Mouse (Mus musculus) frontal cortex, postnatal 36 days (tissue): ENCODE data around the gene Gse1.

Experiments
- DNase-seq, 2 experiments: peaks; one replicate each; pipeline ENCODE4 v3.0.0; 2022; ENCODE audit warnings: low spot score in 2 of 2

Gene Gse1

DNA sequence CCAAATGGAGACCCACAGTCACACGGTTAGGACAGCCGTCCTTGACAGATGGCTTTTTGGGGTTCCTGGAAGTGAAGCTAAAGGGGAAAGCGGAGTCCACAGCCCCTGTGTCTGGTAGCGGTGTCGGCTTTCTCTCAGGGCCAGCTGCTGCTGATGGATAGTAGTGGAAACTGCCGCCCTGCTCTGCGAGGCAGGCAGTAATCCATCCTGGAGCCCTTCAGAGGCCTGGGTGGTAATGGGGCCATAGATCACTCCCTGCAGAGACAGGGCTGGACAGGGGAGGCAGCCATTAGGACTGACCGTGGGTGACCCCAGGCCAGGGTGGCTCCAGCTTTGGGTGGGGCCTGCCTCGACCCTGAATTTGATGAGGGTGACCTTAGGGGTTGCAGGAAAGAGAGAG lies 146.3 kb downstream of the Gse1 start:
- no peak for DNase-seq

DNA sequence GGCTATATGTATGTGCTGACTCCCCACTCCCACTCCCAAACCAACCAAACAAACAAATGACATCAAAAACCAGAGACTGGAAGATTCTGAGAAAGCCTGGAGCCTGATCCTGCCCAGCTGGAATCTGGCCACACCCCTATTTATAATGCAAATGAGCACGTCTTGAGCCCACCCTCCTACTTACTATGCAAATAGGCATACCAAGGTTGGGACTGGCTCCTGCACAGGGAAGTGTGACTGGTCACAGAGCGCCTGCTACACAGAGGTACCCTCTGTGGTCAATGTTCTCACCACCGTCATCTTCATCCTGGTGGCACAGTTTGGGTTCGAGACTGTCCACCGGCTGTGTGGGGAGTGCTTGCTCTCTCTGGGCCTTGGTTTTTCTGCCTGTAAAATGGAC lies 146.9 kb downstream of the Gse1 start:
- DNase-seq: no peak

DNA sequence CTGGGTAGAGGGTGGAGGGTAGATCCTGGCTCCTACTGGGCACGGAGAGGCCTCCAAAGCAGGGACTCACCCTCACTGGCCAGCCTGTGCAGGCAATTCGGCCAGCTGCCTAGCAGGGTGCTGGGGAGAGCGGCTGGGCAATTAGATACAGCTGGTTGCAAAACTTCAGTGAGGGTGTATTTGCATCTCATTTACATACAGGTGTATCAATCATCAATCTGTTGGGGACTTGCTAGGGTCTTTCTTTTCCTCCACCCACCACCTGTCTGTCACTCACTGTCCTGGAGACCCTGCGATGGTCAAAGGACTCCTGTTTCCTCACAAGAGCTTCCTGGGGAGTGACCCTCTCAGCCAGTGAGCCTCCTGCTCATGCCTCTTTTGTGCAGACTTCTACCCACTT lies 148.0 kb downstream of the Gse1 start:
- no peak for DNase-seq

DNA sequence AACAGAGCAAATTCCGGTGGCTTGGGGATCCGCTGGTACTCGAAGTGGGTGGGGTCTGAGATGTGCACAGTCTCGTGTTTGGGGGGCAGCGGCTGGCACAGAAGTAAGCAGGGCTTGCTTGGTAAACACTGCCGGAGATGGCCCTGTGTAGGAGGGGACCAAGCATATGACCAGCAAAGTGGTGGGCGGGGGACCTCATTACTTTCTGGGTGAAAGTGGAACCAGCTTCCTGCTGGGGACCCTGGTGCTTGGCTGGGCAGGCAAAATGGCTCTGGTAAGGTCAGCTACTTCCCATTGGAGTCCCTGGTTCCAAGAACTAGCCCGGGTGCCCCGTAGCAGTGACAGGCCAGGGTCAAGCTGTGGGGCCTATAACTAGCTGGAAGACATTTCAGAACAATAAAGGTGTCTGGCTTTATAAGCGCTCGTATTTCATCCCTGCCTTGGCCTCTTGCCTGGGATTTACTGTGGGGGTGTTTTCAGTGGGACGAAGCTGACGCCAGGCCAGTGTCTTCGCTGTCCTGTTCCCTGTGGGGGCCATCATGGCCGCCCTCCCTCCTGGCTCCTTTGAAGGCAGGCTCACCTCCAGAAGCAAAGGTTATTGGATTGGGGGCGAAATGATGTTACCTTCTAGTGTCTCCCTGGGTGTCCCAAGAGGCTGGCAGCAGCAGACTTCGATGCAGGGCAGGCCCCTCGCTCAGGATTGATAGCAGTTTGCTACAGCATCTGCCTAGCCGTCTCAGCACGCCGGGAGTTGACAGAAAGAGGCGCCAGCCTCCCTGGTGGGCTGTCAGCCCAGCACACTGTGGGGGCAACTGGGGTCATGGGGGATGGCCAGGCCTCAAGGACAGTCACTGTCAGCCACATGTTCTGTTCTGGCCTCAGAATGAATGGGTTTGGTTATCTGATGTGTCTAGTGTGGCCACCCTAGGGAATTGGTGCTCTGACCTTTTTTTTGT lies 148.9 kb downstream of the Gse1 start:
- no peak for DNase-seq

DNA sequence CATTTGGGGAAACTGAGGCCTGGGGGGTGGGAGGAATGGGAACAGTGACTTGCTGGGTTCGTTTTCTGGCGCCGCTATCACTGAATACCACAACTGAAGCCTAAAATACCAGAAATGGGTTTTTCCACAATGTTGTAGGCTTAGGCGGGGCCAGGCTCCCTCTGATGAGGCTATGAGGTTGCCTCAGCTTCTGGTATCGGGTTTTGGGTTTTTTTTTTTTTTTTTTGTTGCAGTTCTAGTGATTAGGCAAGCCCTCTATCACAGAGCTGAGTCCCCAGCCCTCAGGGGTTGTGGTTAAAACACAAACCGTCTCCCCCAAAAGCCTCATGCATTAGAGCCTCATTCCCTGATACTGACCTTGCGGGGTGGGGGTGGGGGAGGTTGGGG lies 149.5 kb downstream of the Gse1 start:
- no peak for DNase-seq

DNA sequence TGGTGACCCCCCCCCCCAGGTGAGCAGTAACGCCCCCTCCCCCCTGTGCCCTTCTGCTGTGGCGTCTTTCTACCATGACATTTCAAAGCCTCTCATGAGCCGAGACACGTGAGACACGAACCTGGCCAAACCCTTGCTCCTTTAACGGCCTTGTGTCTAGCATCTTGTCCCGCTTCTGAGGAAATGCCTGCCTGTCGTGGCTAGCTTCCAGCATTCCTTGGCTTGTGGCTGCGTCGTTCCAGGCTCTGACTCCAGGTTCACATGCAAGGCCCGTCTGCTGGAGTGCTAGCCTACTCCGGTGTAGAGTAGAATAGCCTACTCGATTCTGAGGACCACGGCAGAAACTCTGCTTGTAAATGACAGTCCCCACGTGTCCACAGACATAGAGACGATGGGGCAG lies 150.1 kb downstream of the Gse1 start:
- DNase-seq: no peak

DNA sequence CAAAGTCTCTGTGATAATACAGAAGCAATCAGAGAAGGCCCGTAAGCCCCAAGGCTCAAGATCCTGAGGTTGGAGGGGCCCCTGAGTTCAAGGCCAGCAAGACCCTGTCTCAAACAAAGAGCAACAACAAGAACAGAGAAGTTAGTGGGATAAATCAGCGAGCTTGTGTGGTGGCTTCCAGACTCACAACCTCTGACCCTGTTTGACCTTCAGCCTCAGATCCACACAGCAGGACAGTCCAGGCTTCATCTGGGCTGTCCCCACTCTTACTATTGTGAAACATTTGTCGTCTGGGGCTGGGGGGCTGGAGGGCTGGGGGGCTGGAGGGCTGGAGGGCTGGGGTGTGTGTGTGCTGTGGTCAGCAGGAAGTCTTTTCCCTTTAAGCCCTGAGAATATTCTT lies 150.8 kb downstream of the Gse1 start:
- DNase-seq: no peak

DNA sequence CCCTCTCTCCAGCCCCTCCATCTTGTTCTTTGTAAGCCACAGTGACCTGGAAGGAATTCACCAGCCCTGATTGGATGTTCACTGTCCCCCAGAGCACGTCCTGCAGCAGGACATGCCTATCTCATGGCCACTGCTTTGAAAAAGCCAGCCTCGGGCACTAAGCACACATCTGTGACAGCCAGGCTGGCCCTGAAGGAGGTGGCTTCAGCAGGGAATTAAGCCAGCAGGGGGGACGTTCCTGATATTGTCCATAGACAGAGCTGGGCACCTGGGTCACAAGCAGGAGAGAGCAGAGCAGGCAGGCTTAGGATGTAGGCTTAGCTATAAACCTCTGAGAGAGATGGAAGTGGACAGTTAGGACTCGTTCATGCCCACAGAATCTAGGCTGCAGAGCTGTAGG lies 153.6 kb downstream of the Gse1 start:
- no peak for DNase-seq

DNA sequence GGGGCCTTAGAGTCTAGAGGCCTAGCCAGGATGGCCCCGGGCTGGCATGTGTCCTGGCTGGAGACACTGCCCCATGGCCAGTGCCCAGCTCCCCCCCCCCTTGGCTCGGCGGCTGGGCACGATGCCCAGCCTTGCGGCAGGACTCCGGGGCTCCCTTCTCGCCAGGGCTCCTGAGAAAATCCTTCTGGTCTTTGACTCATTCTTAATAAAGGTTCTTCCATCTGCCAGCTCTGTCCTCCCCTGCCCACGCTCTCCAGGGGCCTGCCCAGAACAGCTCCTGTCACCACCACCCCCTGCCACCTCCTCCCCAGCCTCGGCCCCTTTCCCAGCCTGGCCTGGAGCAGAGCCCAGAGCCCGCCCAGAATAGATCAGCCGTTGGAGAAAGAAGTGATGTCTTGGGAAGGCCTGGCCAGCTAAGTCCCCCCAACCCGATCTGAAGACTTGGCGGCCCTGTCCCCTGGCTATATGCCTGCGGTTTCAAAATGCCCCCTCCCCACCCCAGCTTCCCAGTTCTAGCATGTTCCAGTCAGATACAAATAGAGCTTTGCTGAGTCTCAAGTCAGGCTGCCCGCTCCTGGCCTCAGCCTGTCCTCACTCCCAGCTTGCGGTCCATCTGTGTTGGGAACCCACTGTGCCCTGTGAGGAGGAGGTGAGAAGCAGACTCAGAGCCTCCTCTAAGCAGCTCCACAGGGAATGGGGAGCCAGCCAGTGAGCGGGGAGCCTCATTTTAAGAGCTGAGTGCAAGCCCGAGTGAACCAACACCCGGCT lies 154.4 kb downstream of the Gse1 start:
- peak; percentile 93 to 96 for DNase-seq

DNA sequence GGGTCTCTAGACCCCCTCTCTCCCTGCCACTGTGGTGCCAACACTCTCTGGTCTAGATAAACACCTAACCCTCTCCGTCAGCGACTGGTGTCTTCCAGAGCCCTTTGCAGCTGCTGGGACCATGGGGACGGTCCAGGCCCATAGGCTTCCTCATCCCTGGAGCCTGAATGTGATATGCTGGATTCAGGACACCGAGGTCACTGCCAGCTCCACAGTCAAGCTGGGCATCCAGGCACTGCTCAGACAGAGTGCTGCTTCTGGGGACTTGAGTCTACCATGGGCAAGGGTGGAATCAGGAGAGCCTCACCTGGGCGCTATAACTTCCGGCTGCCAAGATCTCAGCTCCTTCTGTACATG lies 154.9 kb downstream of the Gse1 start:
- no peak for DNase-seq

DNA sequence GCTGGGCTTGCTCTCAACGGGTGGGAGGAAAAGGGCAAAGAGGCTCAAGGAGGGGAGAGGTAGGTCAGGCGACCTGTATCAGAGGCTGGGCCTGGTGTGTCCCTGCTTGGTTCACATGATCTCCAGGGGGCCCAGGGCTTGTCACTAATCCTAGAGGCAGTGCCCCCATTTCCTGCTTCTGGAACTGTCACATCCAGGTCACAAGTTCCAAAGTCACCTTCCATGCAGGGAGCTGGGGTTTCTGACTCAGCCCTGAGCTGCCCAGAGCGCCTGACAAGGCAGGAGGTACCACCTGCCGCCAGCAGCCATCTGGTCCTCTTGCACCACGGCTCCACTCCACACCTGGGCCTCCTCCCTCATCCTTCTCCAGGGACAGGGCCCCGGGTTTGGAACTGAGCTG lies 155.5 kb downstream of the Gse1 start:
- no peak for DNase-seq

DNA sequence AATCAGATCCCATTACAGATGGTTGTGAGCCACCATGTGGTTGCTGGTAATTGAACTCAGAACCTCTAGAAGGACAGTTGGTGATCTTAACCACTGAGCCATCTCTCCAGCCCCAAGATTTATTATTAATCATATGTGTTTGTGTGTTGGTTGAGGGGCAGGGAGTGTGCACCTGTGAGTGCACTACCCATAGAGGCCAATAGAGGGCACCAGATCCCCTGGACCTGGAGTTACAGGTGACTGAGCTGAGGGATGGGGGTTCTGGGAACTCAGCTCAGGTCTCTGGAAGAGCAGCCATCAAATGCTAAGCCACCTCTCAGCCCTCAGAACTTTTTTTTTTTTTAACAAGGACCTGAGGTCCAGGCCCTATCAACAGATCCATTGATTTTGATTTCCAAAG lies 156.5 kb downstream of the Gse1 start:
- DNase-seq: no peak

DNA sequence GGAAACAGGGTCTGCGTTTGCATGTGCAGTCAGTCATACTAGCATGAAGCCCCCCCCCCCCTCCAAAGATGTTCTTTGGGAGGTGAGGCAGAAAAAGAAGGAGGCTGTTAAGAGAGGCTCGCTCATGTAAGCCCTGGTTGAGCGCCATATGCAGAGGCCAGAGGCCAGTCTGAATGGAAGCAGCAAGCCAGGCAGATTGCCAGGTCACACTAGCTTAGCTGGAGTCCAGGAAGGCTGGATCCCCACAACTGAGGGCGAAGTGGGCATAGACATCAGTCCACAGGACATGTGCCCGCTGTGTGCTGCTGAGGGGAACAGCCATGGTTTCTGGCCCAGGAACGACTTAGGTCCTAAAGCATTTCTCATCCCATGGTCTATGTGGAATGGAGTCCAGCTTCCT lies 160.0 kb downstream of the Gse1 start:
- no peak for DNase-seq

DNA sequence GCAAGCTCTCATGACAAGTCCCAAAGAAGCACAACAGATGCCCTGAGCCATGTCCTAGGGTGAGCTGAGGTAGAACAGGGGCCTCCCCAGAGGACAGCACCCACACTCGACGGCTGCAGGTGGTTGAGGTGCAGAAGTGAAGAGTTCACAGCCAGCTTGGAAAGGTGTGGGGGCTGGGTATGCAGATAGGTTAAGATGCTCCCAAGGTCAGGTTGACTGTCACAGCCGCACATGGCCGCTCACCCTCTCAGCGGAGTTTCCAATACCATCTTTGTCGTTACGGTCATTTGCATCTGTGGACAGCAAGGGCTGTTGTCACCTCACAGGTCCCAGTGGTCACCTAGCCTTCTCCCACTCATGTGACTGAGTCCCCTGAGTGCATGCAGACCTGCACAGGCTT lies 162.3 kb downstream of the Gse1 start:
- DNase-seq: no peak

DNA sequence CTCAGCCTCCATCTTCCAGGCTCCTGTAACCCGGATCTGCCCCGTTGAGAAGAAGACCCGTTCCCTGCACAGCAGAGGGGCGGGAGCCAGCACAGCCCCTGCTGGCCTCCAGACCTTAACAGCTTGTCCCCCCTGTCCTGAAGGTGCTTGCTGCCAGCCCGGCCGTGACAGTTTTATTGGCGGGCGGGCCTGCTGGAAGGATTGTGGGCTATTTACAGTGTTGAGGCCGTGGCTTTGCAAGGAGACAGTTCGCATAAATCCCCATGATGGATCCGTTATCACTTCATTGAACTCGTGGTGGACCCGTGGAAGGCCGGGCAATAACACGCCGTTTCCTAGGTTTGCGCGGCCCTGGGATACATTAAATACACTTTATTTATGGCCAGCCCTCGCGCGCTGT lies 163.6 kb downstream of the Gse1 start:
- no peak for DNase-seq

DNA sequence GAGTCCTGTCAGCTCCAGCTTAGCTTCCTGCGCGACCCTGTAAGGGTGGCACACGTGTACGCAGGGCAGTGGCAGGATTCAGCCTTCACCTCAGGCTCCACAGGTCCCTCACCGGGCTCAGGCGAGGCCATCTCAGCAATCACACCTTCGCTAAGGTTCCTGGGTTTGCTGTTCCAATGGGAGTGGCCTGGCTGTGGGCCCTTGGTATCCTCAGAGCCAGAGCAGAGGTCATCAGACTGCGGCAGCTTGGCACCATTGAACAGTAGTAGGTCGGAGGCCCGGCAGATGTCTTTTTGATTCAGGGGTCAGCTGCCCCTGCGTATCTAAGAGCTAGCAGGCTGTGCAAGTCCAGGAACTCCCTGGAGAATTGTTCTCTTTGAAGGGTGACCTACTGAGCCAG lies 164.8 kb downstream of the Gse1 start:
- no peak for DNase-seq

DNA sequence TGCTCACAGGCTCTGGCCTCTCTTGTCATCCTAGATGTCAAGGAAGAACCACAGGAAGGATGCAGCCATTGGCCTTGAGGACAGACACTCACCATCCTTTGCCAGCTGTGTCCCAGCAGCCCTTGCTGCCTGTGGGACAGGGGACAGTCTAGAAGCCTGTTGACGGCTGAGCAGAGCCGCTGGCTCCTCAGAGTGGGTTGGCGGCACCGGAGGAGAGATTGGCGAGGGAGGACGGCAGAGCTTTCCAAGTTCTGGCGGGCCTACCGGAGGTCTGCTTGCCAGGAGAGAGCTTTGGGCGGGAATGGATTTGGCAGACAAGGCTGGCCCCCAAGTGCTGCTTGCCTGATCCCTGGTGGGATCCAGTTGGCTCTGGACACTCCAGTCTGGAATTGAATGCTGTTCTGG lies 165.6 kb downstream of the Gse1 start:
- peak in 1 of 2 experiments; percentile 65 for DNase-seq

DNA sequence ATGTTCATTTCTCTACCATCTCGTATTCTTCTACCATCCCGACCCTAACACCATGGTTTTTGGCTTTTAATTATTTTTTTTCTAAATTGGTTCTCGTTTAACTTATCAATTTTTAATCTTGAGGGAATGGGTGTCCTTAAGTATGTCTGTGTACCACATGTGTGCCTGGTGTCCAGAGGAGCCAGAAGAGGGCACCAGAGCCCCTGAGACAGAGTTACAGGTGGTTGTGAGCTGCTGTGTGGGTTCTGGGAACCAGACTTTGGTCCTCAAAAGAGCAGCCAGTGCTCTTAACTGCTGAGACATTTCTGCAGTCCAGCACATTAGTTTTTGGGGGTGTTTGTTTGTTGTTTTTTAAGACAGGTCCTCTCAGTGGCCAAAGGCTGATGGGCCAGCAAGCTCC lies 167.6 kb downstream of the Gse1 start:
- no peak for DNase-seq

DNA sequence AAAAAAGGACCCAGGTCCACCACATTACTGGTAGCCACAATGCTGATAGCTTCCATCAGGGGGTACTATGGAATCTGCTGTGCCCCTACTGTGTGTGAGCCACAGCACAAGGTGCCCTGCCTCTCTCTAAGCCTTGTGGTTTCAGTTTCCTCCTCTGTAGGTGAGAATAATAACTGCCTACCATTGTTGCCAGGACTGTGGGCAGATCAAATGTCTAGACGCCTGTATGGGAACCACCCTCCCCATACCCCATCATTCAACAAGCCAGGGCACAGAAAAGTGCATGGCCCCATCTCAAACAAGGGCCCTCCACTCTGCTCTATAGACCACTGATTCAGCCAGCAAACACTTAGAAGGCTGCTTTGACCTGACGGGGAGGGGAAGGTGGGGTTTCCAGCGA lies 168.5 kb downstream of the Gse1 start:
- no peak for DNase-seq

DNA sequence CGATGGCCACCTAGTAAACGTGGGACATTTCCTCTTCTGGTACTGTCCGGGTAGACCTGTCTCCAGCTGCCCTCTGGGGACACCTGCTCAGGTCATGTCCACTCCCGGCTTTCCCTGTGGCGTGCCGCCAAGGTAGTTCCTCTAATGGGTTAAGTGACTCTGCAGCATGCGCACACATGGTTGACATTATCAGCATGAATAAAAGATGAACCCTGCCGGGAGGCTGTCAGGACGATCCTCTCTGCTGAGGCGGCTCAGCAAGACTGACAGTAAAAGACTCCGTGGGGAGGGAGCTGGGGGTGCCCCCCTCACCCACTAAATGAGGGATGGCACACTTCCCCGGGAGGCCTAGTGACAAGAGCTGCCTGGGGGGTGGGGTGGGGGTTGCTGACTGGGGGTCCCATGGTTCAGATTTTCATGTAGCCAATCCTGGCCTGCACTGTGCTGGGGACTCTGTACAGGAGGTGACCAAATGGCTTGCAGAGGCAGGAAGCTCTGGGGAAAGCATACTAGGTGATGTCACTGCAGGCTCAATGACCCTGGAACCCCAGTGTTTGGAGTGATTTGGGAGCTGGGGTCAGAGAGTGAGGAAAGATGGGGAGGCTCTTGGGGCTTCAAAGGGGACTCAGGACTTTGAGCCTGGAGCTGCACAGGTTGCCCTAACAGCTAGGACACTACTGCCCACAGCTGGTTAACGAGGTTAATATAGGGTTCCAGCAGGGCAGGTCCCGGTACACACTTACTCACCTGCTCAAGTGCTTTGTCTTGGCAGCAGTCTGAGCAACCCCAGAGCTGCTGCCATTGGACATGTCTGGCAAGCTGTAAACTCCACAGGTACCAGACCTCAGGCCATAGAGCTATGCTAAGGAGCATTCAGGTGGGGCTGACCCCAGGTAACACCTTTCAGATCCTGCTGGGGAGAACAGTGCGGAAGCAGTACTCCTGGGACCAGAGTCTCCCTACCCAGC lies 169.5 kb downstream of the Gse1 start:
- DNase-seq: no peak

DNA sequence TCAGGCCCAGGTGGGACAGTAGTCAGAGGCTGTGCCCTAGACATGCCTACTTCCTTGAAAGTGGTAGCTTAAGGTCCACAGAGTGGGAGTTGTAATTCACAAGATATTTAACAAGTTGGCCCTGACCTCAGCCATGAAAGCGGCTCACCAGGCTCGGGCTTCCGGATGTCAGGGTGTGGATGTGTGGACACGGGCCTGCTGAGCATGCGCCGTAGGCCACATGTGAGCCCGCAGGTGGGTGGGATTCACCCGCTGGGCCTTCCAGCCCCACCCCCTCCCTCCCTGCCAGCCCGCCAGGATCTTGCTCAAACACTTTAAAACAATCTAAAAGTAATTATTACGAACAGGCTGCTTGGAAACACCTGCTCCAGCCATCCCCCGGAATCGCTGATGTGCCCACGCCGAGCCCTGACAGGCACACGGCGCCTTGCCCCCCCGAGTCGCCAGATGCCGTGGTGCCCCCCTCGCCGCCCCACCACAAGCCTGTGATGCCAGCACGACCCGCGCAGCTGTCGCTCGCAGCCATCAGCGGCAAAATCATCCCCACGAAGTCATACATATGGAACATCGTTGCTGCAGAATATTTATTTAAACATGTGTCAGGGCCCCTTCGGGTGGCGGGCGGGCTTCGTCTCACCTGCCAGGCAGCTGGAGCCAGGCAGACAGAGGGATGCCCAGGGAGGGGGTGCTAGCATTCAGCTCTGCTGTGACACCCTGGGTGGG lies 171.1 kb downstream of the Gse1 start:
- DNase-seq: no peak
